Mouse (Mus musculus): ENCODE data around the gene Cnr2.

DNA sequence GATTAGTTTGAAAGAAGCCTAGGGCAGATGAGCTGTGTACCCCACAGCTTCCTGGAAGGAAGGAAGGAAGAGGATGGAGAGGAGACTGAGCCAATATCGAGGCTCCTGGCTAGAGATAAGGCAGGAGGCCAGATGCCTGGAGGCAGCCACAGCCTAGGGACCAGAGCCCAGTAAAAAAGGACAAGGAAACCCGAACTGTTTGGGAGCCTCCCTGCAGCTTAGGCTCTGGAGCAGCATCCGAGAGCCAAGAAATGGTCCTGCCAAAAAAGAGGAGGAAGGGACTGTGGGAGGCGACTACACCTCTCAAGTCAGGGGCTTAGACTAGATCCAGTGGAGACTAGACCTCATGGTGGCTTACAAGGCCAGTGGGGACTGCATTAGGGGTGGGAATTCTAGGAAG, 48.2 kb downstream of the Cnr2 start:
- no peak for TF ChIP-seq EP300 (IDR thresholded peaks at IDR 0.05; ENCODE audit: low read depth)
- TF ChIP-seq CTCF (IDR thresholded peaks at IDR 0.05; ENCODE audit: low read depth): no peak

All from liver, postnatal 0 days (tissue).